Mouse (Mus musculus): ENCODE results near the gene 5730409E04Rik.

- TF ChIP-seq POLR2A (IDR thresholded peaks at IDR 0.05; ENCODE audit: borderline replicate concordance, control insufficient read depth, low read depth, low read length) (no peak), CTCF (IDR thresholded peaks at IDR 0.05; ENCODE audit: control insufficient read depth, insufficient read depth, low read length) (no peak)
Measured at GRCm38 (mm10) chr4:126611991-126612390, 2.4 kb downstream of the 5730409E04Rik start.
